8 mouse cellular contexts compared by ENCODE assay signal in genomic region chr2:66124591-66125271, GRCm38 (mm10). TPM values are rescaled to one million over a fixed set of nuclear protein-coding genes. Genes with fewer than 3 reads are reported as not detected.
DNase-seq lines count a peak whose midpoint lies in the region; ATAC-seq and TF ChIP-seq lines count a peak whose summit lies in the region.

Gene Galnt3, minus strand, starts transcription at chr2:66124994.

- peak within 1 kb of the TSS; percentile 100 for H3K4me2 ChIP-seq in forebrain, embryonic 13.5 days
- H3K4me2 ChIP-seq in intestine, embryonic 14.5 days (ENCODE audit: low read length), result peak within 1 kb of the TSS; percentile 100
- peak within 1 kb of the TSS; percentile 100 for H3K4me2 ChIP-seq in limb, embryonic 11.5 days (ENCODE audit: low read depth, severe bottlenecking)

- peak within 1 kb of the TSS; percentile 75 for H3K9ac ChIP-seq in ES-Bruce4 (ENCODE audit: low read depth, poor library complexity, severe bottlenecking)
- H3K9ac ChIP-seq in forebrain, embryonic 13.5 days, result peak within 1 kb of the TSS; percentile 70
- H3K9ac ChIP-seq in intestine, embryonic 14.5 days (ENCODE audit: low read length), result peak within 1 kb of the TSS; percentile 48
- H3K9ac ChIP-seq in limb, embryonic 11.5 days (ENCODE audit: low read length), result peak within 1 kb of the TSS; percentile 47

- 0% methylated on average over 55 of the region's 74 CpGs for WGBS in forebrain, embryonic 13.5 days
- WGBS in intestine, embryonic 14.5 days, result under 1% methylated on average over 61 of the region's 74 CpGs
- under 1% methylated on average over 51 of the region's 74 CpGs for whole genome bisulfite sequencing in limb, embryonic 11.5 days

- no peak within 1 kb of the TSS for H3K27ac ChIP-seq in ES-Bruce4 (ENCODE audit: insufficient read depth, low read length)
- no peak within 1 kb of the TSS for H3K27ac ChIP-seq in forebrain, embryonic 13.5 days
- H3K27ac ChIP-seq in intestine, embryonic 14.5 days (ENCODE audit: low read depth), result no peak within 1 kb of the TSS
- H3K27ac ChIP-seq in limb, embryonic 11.5 days (replicated peaks; ENCODE audit: low read depth, low read length), result no peak within 1 kb of the TSS

- ATAC-seq in forebrain, embryonic 13.5 days, result peak; percentile 80
- peak; percentile 93 for ATAC-seq in intestine, embryonic 14.5 days (replicated peaks; ENCODE audit: low FRiP score, low TSS enrichment, low read depth)
- peak; percentile 50 for ATAC-seq in limb, embryonic 11.5 days (ENCODE audit: insufficient number of reproducible peaks, low FRiP score, low TSS enrichment, low read depth)

- H3K4me3 ChIP-seq in ES-Bruce4 (ENCODE audit: low read depth, low read length), result peak within 1 kb of the TSS; percentile 86
- H3K4me3 ChIP-seq in forebrain, embryonic 13.5 days, result peak within 1 kb of the TSS; percentile 76
- H3K4me3 ChIP-seq in intestine, embryonic 14.5 days (ENCODE audit: low read depth, low read length), result peak within 1 kb of the TSS; percentile 65
- peak within 1 kb of the TSS; percentile 64 for H3K4me3 ChIP-seq in limb, embryonic 11.5 days (ENCODE audit: low read depth, low read length)

- no peak for TF ChIP-seq EP300 in ES-Bruce4 (IDR thresholded peaks at IDR 0.05; ENCODE audit: insufficient read depth, low read depth, low read length)

- H3K4me1 ChIP-seq in ES-Bruce4 (ENCODE audit: control insufficient read depth, insufficient read depth, low read length), result no peaks in the 10 kb centered on the region
- H3K4me1 ChIP-seq in forebrain, embryonic 13.5 days, result peaks cover 15% of the 10 kb centered on the region
- no peaks in the 10 kb centered on the region; the same call in 1 of the 2 replicates for H3K4me1 ChIP-seq in intestine, embryonic 14.5 days (replicated peaks; ENCODE audit: control insufficient read depth, insufficient read depth, low read length)
- no peaks in the 10 kb centered on the region for H3K4me1 ChIP-seq in limb, embryonic 11.5 days (ENCODE audit: control insufficient read depth, insufficient read depth, low read length)

- H3K36me3 ChIP-seq in ES-Bruce4 (ENCODE audit: control insufficient read depth, insufficient read depth, low read length, poor library complexity, severe bottlenecking), result no peaks in the 10 kb centered on the region
- H3K36me3 ChIP-seq in forebrain, embryonic 13.5 days (ENCODE audit: poor library complexity, severe bottlenecking), result no peaks in the 10 kb centered on the region
- no peaks in the 10 kb centered on the region for H3K36me3 ChIP-seq in intestine, embryonic 14.5 days (ENCODE audit: control insufficient read depth, insufficient read depth, low read length)
- H3K36me3 ChIP-seq in limb, embryonic 11.5 days (ENCODE audit: control insufficient read depth, insufficient read depth, low read length), result no peaks in the 10 kb centered on the region

- no peak for TF ChIP-seq CTCF in ES-Bruce4 (IDR thresholded peaks at IDR 0.05; ENCODE audit: low read depth, low read length)

- TF ChIP-seq POLR2A in ES-Bruce4 (IDR thresholded peaks at IDR 0.05; ENCODE audit: insufficient read depth, low read length), result no peak

- H3K27me3 ChIP-seq in ES-Bruce4 (ENCODE audit: control insufficient read depth, insufficient read depth, low read length, poor library complexity, severe bottlenecking), result peaks cover 1% of the 10 kb centered on the region; the same call in 1 of the 2 replicates
- H3K27me3 ChIP-seq in forebrain, embryonic 13.5 days, result peaks cover 37% of the 10 kb centered on the region
- H3K27me3 ChIP-seq in intestine, embryonic 14.5 days (replicated peaks; ENCODE audit: control insufficient read depth, insufficient read depth, low read length), result peaks cover 28% of the 10 kb centered on the region
- peaks cover 9% of the 10 kb centered on the region; the same call in 1 of the 2 replicates for H3K27me3 ChIP-seq in limb, embryonic 11.5 days (ENCODE audit: control insufficient read depth, insufficient read depth, low read length)

- peak; percentile 20 for DNase-seq in adrenal gland, postnatal 10 days
- DNase-seq in intestine, embryonic 14.5 days (ENCODE audit: low spot score), result peak; percentile 80
- DNase-seq in limb, embryonic 11.5 days (ENCODE audit: low spot score), result peak; percentile 64
- peak; percentile 29 for DNase-seq in mesoderm, embryonic 11.5 days (ENCODE audit: low read depth, low spot score)
- DNase-seq in right cerebral cortex, postnatal 10 days (ENCODE audit: low spot score in 2 of 2), result peak; percentile 31 to 47
- no peak for DNase-seq in adipocyte (ENCODE audit: low spot score)

- no peaks in the 10 kb centered on the region for H3K9me3 ChIP-seq in ES-Bruce4 (replicated peaks; ENCODE audit: control insufficient read depth, insufficient read depth, low read length, poor library complexity, severe bottlenecking)
- H3K9me3 ChIP-seq in forebrain, embryonic 13.5 days (replicated peaks), result no peaks in the 10 kb centered on the region
- no peaks in the 10 kb centered on the region for H3K9me3 ChIP-seq in intestine, embryonic 14.5 days (ENCODE audit: control insufficient read depth, low read length)
- H3K9me3 ChIP-seq in limb, embryonic 11.5 days (ENCODE audit: control insufficient read depth, low read length), result no peaks in the 10 kb centered on the region

RNA-seq across cellular contexts. Expression of gene Galnt3, which starts in this region (rescaled TPM):
- polyA plus RNA-seq in ES-Bruce4 (2011; ENCODE audit: insufficient read depth, insufficient read length, low read depth, missing spikeins), result 15.9 and 23.4 TPM in 2 replicates
- total RNA-seq in adrenal gland, postnatal 10 days (2021), result 1 to 10 TPM in 1 of 2 experiments, under 1 TPM in 1; 0.76 to 1.4 TPM
- 0.41 and 0.73 TPM in 2 replicates for polyA plus RNA-seq in forebrain, embryonic 13.5 days (2015; fragmentation: Nextera tagmentation; extraction: Ambion mirVana)
- polyA plus RNA-seq in intestine, embryonic 14.5 days (2014; fragmentation: Nextera tagmentation; extraction: Ambion mirVana), result 7.9 and 9.2 TPM in 2 replicates
- polyA plus RNA-seq in limb, embryonic 11.5 days (2014; fragmentation: Nextera tagmentation; extraction: Ambion mirVana), result 1.9 and 3.0 TPM in 2 replicates

Comparison
In these comparisons a context has a peak if more than half of its experiments do, and no peak if none do; other contexts are left out.
1. Peak in ATAC-seq, H3K4me3 ChIP-seq, H3K9ac ChIP-seq and H3K4me2 ChIP-seq in forebrain, embryonic 13.5 days; RNA of the gene not detected or under 1 TPM.